Mouse (Mus musculus): ENCODE measurements around the gene Cd5l.
A peak's percentile ranks its signal among the peaks of the same experiment; 100 is the strongest.
"Not testable (repeated sequence)": the region's sequence is repeated elsewhere in the genome, so short reads cannot be mapped to it uniquely, and the experiment has no call there.

The Cd5l gene

DNA sequence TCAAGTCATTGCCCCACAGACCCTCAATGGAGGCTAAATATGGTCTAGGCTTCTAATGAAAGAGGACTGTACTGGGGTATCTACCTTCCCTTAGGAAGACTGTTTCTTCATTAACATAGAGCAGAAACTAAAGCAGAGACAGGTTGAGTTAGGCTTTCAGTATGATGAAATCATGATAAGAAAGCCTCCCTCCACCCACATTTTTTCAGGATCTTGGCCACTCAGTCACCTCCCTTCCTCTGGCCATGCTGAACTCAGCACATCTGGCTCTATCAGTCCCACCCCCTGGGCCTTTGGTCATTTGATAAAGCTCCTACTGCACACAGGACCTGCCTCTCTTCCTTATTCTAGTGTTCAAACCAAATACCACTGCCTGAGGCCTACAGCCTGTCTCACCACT lies at the start of gene Cd5l:
TSS of gene Cd5l (plus strand) at position 301 of the 400 bp plus-strand sequence.
- DNase-seq (ENCODE audit: low read depth, low spot score): no peak
- H3K27me3 ChIP-seq (ENCODE audit: control insufficient read depth, insufficient read depth, low read length, poor library complexity, severe bottlenecking): no peaks in the 10 kb centered on the region
- H3K36me3 ChIP-seq (ENCODE audit: control insufficient read depth, insufficient read depth, low read length, poor library complexity, severe bottlenecking): no peaks in the 10 kb centered on the region

- no peak for DNase-seq (ENCODE audit: low read depth, low spot score)
- Histone ChIP-seq H3K27me3 (ENCODE audit: control insufficient read depth, insufficient read depth, low read length, poor library complexity, severe bottlenecking) (no peaks in the 10 kb centered on the region), H3K36me3 (ENCODE audit: control insufficient read depth, insufficient read depth, low read length, poor library complexity, severe bottlenecking) (no peaks in the 10 kb centered on the region)
Measured at GRCm38 (mm10) chr3:87309922-87310321, 47.8 kb upstream of the Cd5l start.

DNA sequence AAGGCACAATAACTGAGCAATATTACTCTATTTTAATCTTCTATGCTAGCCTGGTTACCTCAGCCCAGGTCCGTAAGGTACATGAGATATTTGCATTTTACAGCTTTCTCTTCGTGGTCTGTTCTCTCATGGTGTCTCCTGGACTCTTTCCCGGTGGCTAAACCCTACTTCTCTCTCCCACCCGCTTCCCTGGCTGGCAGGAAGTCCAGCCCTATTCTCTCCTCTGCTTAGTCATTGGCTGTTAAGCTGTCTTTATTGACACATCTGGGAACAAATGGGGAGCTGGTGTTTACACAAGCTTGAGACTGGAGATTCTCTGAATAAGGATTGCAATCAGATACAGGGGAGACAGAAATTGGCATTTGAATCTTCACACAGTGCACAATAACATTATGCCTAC lies 35.1 kb upstream of the Cd5l start:
- no peak for DNase-seq (ENCODE audit: low read depth, low spot score)
- H3K27me3 ChIP-seq (ENCODE audit: control insufficient read depth, insufficient read depth, low read length, poor library complexity, severe bottlenecking): no peaks in the 10 kb centered on the region
- no peaks in the 10 kb centered on the region for H3K36me3 ChIP-seq (ENCODE audit: control insufficient read depth, insufficient read depth, low read length, poor library complexity, severe bottlenecking)

DNA sequence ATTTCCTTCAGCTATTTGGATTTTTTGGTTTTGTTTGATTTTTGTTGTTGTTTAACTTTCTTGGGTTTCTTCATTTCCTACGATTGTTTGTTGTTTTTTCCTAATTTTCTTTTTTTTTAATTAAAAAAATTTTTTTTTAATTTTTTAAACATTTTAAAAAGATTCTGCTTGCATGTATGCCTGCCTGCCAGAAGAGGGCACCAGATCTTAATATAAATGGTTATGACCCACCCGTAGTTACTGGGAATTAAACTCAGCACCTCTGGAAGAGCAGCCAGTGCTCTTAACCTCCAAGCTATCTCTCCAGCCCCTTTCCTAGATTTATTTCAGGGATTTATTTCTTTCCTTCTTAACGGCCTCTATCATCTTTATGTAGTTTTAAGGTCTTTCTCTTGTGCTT lies 33.9 kb upstream of the Cd5l start:
- Histone ChIP-seq H3K36me3 (ENCODE audit: control insufficient read depth, insufficient read depth, low read length, poor library complexity, severe bottlenecking) (no peaks in the 10 kb centered on the region), H3K27me3 (ENCODE audit: control insufficient read depth, insufficient read depth, low read length, poor library complexity, severe bottlenecking) (no peaks in the 10 kb centered on the region)
- DNase-seq (ENCODE audit: low read depth, low spot score): peak; percentile 69

DNA sequence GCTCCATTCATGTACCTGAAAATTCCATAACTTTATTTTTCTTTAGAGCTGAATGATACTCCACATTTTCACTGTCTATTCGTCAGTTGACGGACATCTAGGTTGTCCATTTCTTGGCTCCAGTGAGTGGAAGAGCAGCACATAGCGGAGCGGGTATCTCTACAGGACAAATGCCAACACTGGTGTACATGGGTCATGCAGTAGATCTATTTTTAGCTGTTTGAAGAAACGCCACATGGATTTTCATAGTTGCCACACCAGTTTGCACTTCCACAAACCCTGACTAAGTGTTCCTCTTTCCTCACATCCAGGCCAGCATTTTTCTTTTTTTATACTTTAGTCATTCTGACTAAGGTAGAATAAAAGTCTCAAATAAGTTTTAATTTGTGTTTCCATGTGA lies 19.8 kb upstream of the Cd5l start:
- Histone ChIP-seq H3K27me3 (ENCODE audit: control insufficient read depth, insufficient read depth, low read length, poor library complexity, severe bottlenecking) (no peaks in the 10 kb centered on the region), H3K36me3 (ENCODE audit: control insufficient read depth, insufficient read depth, low read length, poor library complexity, severe bottlenecking) (no peaks in the 10 kb centered on the region)
- DNase-seq (ENCODE audit: low read depth, low spot score): no peak

GRCm38 (mm10) chr3:87350992-87351391 lies 6.7 kb upstream of the Cd5l start:
- not testable (repeated sequence) for H3K36me3 ChIP-seq (ENCODE audit: control insufficient read depth, insufficient read depth, low read length, poor library complexity, severe bottlenecking); DNase-seq (ENCODE audit: low read depth, low spot score); H3K27me3 ChIP-seq (ENCODE audit: control insufficient read depth, insufficient read depth, low read length, poor library complexity, severe bottlenecking)

GRCm38 (mm10) chr3:87359215-87359614 lies 1.5 kb downstream of the Cd5l start:
- DNase-seq (ENCODE audit: low read depth, low spot score): no peak
- no peaks in the 10 kb centered on the region for H3K36me3 ChIP-seq (ENCODE audit: control insufficient read depth, insufficient read depth, low read length, poor library complexity, severe bottlenecking)
- H3K27me3 ChIP-seq (ENCODE audit: control insufficient read depth, insufficient read depth, low read length, poor library complexity, severe bottlenecking): no peaks in the 10 kb centered on the region

GRCm38 (mm10) chr3:87360466-87360865 lies 2.8 kb downstream of the Cd5l start:
- peak; percentile 68 for DNase-seq (ENCODE audit: low read depth, low spot score)
- no peaks in the 10 kb centered on the region for H3K36me3 ChIP-seq (ENCODE audit: control insufficient read depth, insufficient read depth, low read length, poor library complexity, severe bottlenecking)
- no peaks in the 10 kb centered on the region for H3K27me3 ChIP-seq (ENCODE audit: control insufficient read depth, insufficient read depth, low read length, poor library complexity, severe bottlenecking)

DNA sequence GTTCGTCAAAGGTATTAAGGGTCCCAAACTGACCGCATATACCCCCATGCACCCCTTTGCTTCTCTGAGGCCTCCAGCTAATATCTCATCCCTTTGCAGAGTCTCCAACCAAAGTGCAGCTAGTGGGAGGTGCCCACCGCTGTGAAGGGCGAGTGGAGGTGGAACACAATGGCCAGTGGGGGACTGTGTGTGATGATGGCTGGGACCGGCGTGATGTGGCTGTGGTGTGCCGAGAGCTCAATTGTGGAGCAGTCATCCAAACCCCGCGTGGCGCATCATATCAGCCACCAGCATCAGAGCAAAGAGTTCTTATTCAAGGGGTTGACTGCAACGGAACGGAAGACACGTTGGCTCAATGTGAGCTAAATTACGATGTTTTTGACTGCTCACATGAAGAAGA lies 8.0 kb downstream of the Cd5l start:
- Histone ChIP-seq H3K36me3 (ENCODE audit: control insufficient read depth, insufficient read depth, low read length, poor library complexity, severe bottlenecking) (peaks cover 2% of the 10 kb centered on the region; the same call in 1 of the 2 replicates), H3K27me3 (ENCODE audit: control insufficient read depth, insufficient read depth, low read length, poor library complexity, severe bottlenecking) (no peaks in the 10 kb centered on the region)
- no peak for DNase-seq (ENCODE audit: low read depth, low spot score)

GRCm38 (mm10) chr3:87367511-87367910 lies 9.8 kb downstream of the Cd5l start:
- no peaks in the 10 kb centered on the region for H3K27me3 ChIP-seq (ENCODE audit: control insufficient read depth, insufficient read depth, low read length, poor library complexity, severe bottlenecking)
- DNase-seq (ENCODE audit: low read depth, low spot score): no peak

GRCm38 (mm10) chr3:87369181-87369580 lies 11.5 kb downstream of the Cd5l start:
- Histone ChIP-seq H3K27me3 (ENCODE audit: control insufficient read depth, insufficient read depth, low read length, poor library complexity, severe bottlenecking) (no peaks in the 10 kb centered on the region), H3K36me3 (ENCODE audit: control insufficient read depth, insufficient read depth, low read length, poor library complexity, severe bottlenecking) (peaks cover 2% of the 10 kb centered on the region; the same call in 1 of the 2 replicates)
- DNase-seq (ENCODE audit: low read depth, low spot score): no peak

More at GRCm38 (mm10) chr3:87367511-87367910, 9.8 kb downstream of the Cd5l start:
- peaks cover 2% of the 10 kb centered on the region; the same call in 1 of the 2 replicates for H3K36me3 ChIP-seq (ENCODE audit: control insufficient read depth, insufficient read depth, low read length, poor library complexity, severe bottlenecking)

DNA sequence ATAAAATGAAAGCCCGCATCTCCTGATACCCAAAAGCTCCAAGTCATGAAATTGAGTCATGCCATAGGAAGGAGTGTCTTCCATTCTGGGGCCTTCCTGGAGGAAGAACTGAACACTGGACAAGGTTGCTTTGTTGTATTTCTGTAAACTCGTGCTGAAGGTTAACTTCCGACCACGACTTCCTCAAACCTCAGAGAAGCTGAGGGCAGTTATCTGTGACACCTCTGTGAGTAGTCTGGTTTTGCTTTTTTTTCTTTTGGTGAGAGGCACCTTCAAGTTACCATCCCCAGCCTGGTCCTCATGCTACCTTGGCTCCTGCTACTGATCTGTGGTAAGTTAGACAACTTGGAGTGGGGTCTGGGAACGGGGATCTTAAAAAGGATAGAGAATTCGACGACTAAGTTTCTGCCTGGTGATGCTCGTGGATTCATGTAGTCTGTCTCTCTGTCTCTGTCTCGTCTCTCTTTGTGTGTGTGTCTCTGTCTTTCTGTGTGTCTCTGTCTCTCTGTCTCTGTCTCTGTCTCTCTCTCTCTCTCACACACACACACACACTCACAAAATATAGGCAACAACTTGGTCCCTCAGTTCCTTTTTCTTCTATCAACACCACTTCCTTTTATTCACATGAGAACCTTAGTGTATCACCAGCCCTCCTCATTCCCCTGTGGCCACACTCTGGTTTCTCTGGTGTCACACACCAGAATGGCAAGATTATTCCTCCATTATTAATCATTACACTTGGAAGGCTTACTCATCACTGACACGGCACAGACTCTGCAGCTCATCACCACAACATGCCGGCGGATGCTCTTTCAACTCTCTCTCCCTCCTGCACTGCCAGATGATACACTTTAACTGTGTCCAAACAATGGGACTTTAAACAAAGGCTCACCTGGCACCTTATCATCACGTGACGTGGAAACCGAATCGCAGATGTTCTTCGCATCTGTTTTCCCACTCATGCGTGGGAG lies 18.8 kb downstream of the Cd5l start, which contains the start of gene Fcrl1:
TSS of gene Fcrl1 (plus strand) at position 193 of the 971 bp plus-strand sequence.
- Histone ChIP-seq H3K36me3 (ENCODE audit: control insufficient read depth, insufficient read depth, low read length, poor library complexity, severe bottlenecking) (0 out of 2 replicates have a peak, but pooled peaks cover 1% of the 10 kb centered on the region), H3K27me3 (ENCODE audit: control insufficient read depth, insufficient read depth, low read length, poor library complexity, severe bottlenecking) (no peaks in the 10 kb centered on the region)
- DNase-seq (ENCODE audit: low read depth, low spot score): peak; percentile 86

DNA sequence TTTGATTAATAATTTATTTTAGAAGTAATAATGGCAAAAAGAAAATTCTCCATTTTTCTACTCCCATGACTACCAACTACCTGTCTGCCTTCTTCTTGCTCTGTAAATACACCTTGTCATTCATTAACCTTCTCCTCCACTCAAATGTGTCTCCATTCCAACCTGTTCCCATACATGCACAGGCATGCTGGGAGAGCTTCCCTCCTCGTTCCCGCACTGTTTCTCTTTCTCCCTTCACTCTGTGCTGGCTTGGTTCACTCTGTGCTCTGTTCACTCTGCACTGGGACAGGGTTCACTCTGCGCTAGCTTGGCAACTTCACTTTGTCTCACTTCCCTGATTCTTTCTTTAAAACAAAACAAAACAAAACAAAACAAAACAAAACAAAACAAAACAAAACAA lies 19.5 kb downstream of the Cd5l start:
- Histone ChIP-seq H3K36me3 (ENCODE audit: control insufficient read depth, insufficient read depth, low read length, poor library complexity, severe bottlenecking) (peaks cover 1% of the 10 kb centered on the region; the same call in 1 of the 2 replicates), H3K27me3 (ENCODE audit: control insufficient read depth, insufficient read depth, low read length, poor library complexity, severe bottlenecking) (no peaks in the 10 kb centered on the region)
- DNase-seq (ENCODE audit: low read depth, low spot score): peak; percentile 42

GRCm38 (mm10) chr3:87377719-87378118 lies 20.0 kb downstream of the Cd5l start:
- H3K27me3 ChIP-seq (ENCODE audit: control insufficient read depth, insufficient read depth, low read length, poor library complexity, severe bottlenecking): no peaks in the 10 kb centered on the region
- peaks cover 1% of the 10 kb centered on the region for H3K36me3 ChIP-seq (ENCODE audit: control insufficient read depth, insufficient read depth, low read length, poor library complexity, severe bottlenecking)
- DNase-seq (ENCODE audit: low read depth, low spot score): peak; percentile 60

DNA sequence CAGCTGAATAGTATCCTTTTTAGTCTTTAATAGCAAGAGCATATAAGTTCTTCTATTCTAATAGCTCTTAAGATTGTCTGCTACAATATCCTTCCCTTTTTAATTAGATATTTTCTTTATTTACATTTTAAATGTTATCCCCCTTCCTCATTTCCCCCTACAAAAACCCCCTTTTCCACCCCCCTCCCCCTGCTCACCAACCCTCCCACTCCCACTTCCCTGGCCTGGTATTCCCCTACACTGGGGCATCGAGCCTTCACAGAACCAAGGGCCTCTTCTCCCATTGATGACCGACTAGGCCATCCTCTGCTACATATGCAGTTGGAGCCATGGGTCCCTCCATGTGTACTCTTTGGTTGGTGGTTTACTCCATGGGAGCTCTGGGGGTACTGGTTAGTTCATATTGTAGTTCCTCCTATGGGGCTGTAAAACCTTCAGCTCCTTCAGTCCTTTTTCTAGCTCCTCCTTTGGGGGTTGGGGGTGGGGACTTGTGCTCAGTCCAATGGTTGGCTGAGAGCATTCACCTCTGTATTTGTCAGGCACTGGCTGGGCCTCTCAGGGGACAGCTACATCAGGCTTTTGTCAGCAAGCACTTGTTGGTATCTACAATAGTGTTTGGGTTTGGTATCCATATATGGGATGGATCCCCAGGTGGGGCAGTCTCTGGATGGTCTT lies 22.1 kb downstream of the Cd5l start:
- not testable (repeated sequence) for H3K27me3 ChIP-seq (ENCODE audit: control insufficient read depth, insufficient read depth, low read length, poor library complexity, severe bottlenecking)
- peaks cover 11% of the 10 kb centered on the region for H3K36me3 ChIP-seq (ENCODE audit: control insufficient read depth, insufficient read depth, low read length, poor library complexity, severe bottlenecking)
- peak; percentile 79 for DNase-seq (ENCODE audit: low read depth, low spot score)

Data from splenic B cell, adult 2 months (primary cell).